Mouse (Mus musculus): ENCODE data around the gene Uba52. TPM values are rescaled to one million over a fixed set of nuclear protein-coding genes. Genes with fewer than 3 reads are reported as not detected.

Uba52 gene
- polyA plus RNA-seq, 1 experiment from 2014 or later = 940 TPM

DNA sequence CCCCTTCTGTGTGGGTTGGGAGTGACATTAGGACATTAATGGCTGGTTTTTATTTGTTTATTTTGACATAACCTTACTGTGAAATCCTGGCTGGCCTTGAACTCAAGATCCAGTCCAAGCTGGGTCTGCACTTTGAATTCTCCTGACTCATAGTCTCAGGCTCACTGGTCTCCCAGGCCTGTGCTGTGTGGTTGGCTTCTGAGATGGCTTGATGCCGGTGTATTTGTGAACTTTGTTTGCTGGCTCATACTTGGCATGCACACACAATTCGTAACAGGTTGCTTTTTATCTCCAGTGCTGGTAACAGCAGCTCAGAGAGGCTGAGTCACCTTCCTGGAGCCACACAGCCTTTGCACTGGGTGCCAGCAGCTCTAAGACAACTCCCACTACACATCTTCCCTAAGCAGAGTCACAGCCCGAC lies 19.1 kb upstream of the Uba52 start:
- peaks cover 24% of the 10 kb centered on the region for H3K4me1 ChIP-seq
- H3K27ac ChIP-seq = no peak overlapping the region
- H3K9ac ChIP-seq = no peak overlapping the region
- H3K36me3 ChIP-seq = peaks cover 55% of the 10 kb centered on the region
- no peak overlapping the region for H3K4me3 ChIP-seq
- no peak overlapping the region for H3K4me2 ChIP-seq
- no peaks in the 10 kb centered on the region for H3K9me3 ChIP-seq
- ATAC-seq (ENCODE audit: insufficient number of reproducible peaks, low FRiP score, low TSS enrichment, low read depth) = no peak
- no peaks in the 10 kb centered on the region for H3K27me3 ChIP-seq
- 93% methylated on average over 3 of the region's 3 CpGs for WGBS

DNA sequence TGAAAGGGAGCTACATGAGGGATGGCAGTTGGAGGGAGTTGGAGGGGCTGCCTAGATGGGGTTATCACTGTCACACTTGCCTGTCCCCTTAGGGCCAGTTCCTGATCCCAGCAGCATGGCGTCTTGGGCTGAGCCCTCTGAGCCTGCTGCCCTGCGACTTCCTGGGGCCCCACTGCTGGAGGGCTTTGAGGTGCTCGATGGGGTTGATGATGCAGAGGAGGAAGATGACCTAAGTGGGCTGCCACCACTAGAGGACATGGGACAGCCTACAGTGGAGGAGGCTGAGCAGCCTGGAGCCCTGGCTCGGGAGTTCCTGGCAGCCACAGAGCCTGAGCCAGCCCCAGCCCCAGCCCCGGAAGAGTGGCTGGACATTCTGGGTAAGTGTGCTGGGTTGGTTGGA lies 18.7 kb upstream of the Uba52 start:
- H3K4me2 ChIP-seq = 0 out of 2 replicates have a peak overlapping the region, but pooled peaks have one; percentile 1
- no peaks in the 10 kb centered on the region for H3K27me3 ChIP-seq
- H3K36me3 ChIP-seq = peaks cover 51% of the 10 kb centered on the region
- no peaks in the 10 kb centered on the region for H3K9me3 ChIP-seq
- no peak overlapping the region for H3K9ac ChIP-seq
- WGBS = 75% methylated on average over 5 of the region's 5 CpGs
- H3K4me1 ChIP-seq = peaks cover 24% of the 10 kb centered on the region
- H3K27ac ChIP-seq = no peak overlapping the region
- H3K4me3 ChIP-seq = no peak overlapping the region
- no peak for ATAC-seq (ENCODE audit: insufficient number of reproducible peaks, low FRiP score, low TSS enrichment, low read depth)

DNA sequence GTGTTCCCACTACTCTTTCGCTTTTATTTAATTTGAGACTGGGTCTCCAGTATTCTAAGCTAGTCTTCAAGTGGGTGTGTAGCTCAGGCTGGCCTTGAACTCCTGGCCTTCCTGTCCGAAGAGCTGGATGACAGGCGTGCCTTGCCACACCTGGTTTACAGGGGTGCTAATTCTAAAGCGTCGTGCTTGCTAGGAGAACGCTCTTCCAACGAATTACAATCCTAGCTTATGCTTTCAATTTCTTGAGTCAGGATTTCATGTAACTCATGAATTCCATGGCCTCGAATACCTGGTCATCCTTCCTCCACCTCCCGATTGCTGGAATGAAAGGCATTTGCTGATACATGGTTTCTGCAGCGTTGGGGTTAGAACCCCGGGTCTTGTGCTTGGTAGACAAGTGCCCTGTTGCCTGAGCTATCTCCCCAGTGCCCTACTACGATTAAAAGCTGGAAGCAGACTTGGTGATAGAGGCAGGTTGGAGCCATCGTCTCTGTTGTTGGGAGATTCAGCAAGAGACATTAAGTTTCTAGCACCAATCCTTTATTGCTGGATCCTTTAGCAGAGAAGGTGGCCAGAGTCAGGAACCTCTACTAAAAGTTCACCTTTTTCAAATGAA lies 17.7 kb upstream of the Uba52 start:
- ATAC-seq (ENCODE audit: insufficient number of reproducible peaks, low FRiP score, low TSS enrichment, low read depth) = no peak
- Histone ChIP-seq H3K4me1 (peaks cover 27% of the 10 kb centered on the region), H3K4me2 (peak overlapping the region; percentile 66), H3K36me3 (peaks cover 41% of the 10 kb centered on the region), H3K4me3 (peak overlapping the region; percentile 83), H3K9ac (peak overlapping the region; percentile 93), H3K9me3 (no peaks in the 10 kb centered on the region), H3K27me3 (no peaks in the 10 kb centered on the region), H3K27ac (peak overlapping the region; percentile 90)
- 26% methylated on average over 13 of the region's 13 CpGs for WGBS

DNA sequence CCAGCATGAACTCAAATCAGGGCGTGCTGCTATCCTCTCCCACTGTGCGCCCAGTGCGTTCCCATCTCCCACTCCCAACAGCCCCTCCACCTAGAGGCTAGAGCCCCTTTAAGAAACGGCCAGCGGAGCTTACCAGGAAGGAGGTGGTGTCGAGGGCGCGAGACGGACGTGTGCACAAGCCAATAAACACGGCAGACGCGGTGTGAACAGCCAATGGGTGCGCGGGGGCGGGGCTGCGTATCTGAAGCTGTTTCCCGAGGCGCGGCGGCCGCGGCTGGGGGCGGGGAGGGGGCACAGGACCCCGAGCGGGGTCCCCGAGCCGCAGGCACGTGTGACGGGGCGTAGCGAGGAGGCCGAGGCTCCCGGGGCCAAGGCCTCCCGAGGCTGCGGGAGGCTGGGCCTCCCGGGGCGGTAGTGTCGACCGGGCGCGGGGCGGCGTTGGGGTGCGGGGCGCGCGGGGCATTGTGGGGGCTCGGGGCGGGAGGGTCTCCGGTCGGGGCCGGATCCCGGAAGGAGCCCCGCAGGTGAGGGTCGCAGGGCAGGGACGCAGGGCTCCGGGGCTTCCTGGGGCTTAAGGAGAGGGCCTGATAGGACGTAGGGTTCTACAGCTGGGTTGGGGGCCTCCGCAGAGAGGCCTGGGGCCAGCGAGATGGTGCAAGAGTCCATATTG lies 17.0 kb upstream of the Uba52 start, which contains the start of the genes Fkbp8 and Kxd1:
Gene Fkbp8 (plus strand): TSS at position 213 of the 670 bp plus-strand sequence.
Gene Kxd1 (minus strand): TSS at position 445 of the 670 bp plus-strand sequence.
- peak within 1 kb of the TSS; percentile 83 for H3K4me3 ChIP-seq
- peak; percentile 88 for ATAC-seq (ENCODE audit: insufficient number of reproducible peaks, low FRiP score, low TSS enrichment, low read depth)
- peak within 1 kb of the TSS; percentile 93 for H3K9ac ChIP-seq
- H3K27me3 ChIP-seq = no peaks in the 10 kb centered on the region
- peaks cover 34% of the 10 kb centered on the region for H3K36me3 ChIP-seq
- peaks cover 29% of the 10 kb centered on the region for H3K4me1 ChIP-seq
- H3K4me2 ChIP-seq = peak within 1 kb of the TSS; percentile 66
- no peaks in the 10 kb centered on the region for H3K9me3 ChIP-seq
- peak within 1 kb of the TSS; percentile 90 for H3K27ac ChIP-seq
- WGBS = 1% methylated on average over 50 of the region's 61 CpGs

DNA sequence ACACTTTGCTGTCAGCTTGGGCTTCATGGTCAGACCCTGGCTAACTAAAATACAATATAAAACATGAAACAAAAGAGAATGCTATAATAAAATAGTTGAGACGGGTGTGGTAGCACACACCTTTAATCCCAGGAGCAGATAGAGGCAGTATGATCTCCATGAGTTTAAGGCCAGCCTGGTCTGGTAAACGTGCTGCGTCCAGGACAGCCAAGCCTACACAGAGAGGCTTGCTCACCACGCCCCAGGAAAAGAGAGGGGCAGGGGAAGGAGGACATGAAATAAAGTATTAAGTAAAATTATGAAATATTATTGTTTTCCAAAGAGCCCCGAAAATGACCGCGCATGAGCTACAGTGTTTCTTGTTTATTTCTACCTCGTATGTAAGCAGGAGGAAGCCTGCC lies 16.5 kb upstream of the Uba52 start:
- 1% methylated on average over 8 of the region's 8 CpGs for WGBS
- Histone ChIP-seq H3K4me2 (peak overlapping the region; percentile 66), H3K4me1 (peaks cover 34% of the 10 kb centered on the region), H3K9ac (peak overlapping the region; percentile 45), H3K36me3 (peaks cover 29% of the 10 kb centered on the region), H3K27ac (peak overlapping the region; percentile 90), H3K9me3 (no peaks in the 10 kb centered on the region), H3K27me3 (no peaks in the 10 kb centered on the region), H3K4me3 (peak overlapping the region; percentile 83)
- ATAC-seq (ENCODE audit: insufficient number of reproducible peaks, low FRiP score, low TSS enrichment, low read depth) = no peak

DNA sequence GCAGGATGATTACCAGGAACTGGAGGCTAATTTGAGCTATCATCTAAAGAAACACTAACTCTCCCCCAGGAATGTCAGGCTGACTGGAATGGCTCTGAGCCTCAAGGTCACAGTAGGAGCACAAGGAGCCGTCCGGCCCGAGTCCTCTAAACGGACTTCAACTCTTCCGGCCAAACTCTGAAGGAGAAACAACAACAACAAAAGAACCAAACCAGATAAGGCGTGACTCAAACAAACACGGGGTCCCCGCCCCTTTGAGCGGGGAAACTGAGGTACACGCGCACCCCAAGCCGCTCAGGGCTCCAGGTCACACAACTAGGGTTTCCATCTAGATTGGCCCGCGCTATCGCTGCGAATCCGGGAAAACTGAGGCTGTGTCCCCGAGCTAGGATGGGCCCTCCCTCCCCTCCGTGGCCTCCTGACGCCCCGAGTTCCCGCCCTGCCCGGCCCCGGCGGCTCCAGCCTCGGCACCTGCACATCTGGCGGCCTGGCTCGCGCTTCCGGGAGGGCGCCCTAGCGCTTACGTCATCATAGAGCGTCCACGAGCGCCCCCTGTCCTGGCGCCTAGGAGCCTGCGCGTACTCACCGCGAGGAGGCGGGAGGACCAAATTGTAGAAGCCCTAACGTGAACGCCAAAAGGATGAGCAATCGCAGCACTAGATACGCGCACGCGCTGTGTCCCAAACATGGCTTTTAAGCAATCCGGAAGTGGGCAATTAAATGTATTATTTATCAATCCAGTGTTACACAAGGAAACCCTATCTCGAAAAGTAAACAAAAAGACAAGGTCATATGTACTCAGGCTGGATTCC lies 12.2 kb upstream of the Uba52 start:
- peak; percentile 77 for ATAC-seq (ENCODE audit: insufficient number of reproducible peaks, low FRiP score, low TSS enrichment, low read depth)
- no peaks in the 10 kb centered on the region for H3K27me3 ChIP-seq
- WGBS = under 1% methylated on average over 51 of the region's 51 CpGs
- peak overlapping the region; percentile 64 for H3K4me3 ChIP-seq
- H3K27ac ChIP-seq = peak overlapping the region; percentile 85
- H3K36me3 ChIP-seq = peaks cover 19% of the 10 kb centered on the region
- H3K9ac ChIP-seq = peak overlapping the region; percentile 55
- peak overlapping the region; percentile 77 for H3K4me2 ChIP-seq
- no peaks in the 10 kb centered on the region for H3K9me3 ChIP-seq
- H3K4me1 ChIP-seq = peaks cover 23% of the 10 kb centered on the region

DNA sequence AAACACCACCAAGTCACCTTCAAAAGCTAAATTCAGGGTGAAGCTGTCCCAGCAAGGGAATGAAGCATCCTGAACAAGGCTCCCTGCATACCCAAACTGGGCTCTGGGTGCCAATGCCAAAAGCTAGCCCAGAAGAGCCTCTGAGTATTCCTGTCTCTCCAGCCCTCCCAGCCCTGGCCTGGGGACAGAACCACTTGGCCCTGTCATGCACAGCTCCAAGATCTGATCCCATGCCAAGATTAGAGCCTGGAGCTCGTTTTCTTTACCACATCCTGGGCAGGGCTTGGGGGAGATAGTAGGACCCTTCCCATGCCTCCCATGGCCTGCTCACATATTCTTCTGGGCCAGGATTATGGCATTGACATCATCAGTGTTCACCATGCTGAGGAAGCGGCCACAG lies 9.0 kb upstream of the Uba52 start:
- no peaks in the 10 kb centered on the region for H3K27me3 ChIP-seq
- H3K9me3 ChIP-seq = no peaks in the 10 kb centered on the region
- H3K4me3 ChIP-seq = no peak overlapping the region
- 58% methylated on average over 2 of the region's 2 CpGs for WGBS
- no peak overlapping the region for H3K27ac ChIP-seq
- H3K9ac ChIP-seq = no peak overlapping the region
- peaks cover 13% of the 10 kb centered on the region for H3K4me1 ChIP-seq
- peaks cover 36% of the 10 kb centered on the region for H3K36me3 ChIP-seq
- no peak overlapping the region for H3K4me2 ChIP-seq
- no peak for ATAC-seq (ENCODE audit: insufficient number of reproducible peaks, low FRiP score, low TSS enrichment, low read depth)

DNA sequence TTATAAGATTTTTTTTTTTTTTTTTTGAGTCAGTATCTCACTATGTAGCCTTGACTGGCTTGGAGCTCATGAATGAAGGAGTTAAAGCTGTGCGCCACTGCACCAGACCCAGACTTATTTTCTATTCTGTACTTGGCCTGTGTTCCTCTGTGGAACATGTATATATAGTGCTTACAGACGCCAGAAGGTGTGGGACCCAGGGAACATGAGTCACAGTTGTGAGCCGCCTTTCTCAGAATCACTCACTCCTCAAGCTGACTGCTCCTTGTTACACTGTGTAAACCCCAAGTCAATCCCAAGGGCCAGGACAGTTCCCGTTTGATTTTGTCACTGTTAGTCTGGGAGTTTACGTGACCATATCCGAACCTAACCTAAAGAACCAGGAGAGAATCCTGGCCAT lies 8.4 kb upstream of the Uba52 start:
- H3K4me3 ChIP-seq = no peak overlapping the region
- H3K36me3 ChIP-seq = peaks cover 41% of the 10 kb centered on the region
- 89% methylated on average over 6 of the region's 6 CpGs for WGBS
- H3K9me3 ChIP-seq = no peaks in the 10 kb centered on the region
- no peak overlapping the region for H3K9ac ChIP-seq
- H3K27ac ChIP-seq = no peak overlapping the region
- no peaks in the 10 kb centered on the region for H3K27me3 ChIP-seq
- H3K4me2 ChIP-seq = no peak overlapping the region
- no peak for ATAC-seq (ENCODE audit: insufficient number of reproducible peaks, low FRiP score, low TSS enrichment, low read depth)
- H3K4me1 ChIP-seq = peaks cover 13% of the 10 kb centered on the region

DNA sequence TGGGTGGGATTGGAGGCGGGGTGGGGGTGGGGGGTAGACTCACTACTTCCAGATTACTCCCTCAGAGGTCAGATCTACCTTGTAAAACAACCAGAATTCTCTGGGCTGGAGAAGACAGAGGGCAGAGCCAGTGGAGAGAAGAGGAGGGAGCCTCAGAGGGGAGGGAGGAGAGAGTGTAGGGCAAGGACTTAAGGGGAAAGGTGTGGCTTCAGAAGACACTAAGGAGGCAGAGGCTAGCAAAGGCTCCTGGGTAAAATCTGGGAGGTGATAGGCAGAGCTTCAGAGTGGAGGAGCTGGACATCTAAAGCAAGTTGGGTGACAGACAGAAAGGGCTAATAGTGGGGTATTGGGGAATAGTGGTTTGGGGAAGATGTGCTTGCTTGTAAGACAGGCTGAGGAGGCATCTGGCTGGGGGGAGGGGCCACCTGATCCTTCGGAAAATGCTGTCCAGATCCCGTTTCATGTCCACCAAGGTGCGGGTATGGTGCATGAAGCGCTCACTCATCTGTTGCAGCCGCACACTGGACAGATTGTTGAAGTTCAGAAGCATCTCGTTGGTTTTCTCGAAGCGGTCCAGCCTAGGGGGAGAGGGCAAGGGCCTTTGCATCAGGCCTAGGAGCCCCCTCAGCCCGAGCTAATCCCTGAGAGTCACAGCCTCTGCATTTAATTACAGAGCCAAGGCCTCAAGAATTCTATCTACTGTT lies 7.5 kb upstream of the Uba52 start:
- H3K36me3 ChIP-seq = peaks cover 48% of the 10 kb centered on the region
- no peak overlapping the region for H3K27ac ChIP-seq

DNA sequence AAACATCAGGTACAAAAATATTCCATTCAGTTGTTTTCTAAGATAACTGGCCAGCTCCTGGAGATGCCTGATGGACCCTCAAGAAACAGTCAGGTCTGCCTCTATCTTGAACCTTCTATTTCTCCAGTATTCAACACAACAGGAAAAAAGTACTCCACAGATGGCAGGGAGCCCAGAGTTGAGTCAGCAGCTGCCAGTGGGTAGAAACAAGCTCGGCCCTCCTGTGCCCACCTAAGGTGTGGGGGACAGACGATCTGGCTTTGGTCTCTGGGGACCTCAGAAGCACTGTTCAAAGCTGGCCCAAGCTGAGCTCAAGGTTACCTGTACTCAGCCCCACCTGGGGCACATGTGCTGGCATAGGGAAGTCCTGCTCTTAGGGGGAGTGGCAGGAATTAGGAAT lies 2.8 kb upstream of the Uba52 start:
- Histone ChIP-seq H3K4me3 (no peak overlapping the region), H3K27me3 (no peaks in the 10 kb centered on the region), H3K36me3 (peaks cover 45% of the 10 kb centered on the region), H3K4me2 (no peak overlapping the region), H3K9me3 (no peaks in the 10 kb centered on the region), H3K27ac (no peak overlapping the region; the same call in 1 of the 2 replicates), H3K4me1 (peaks cover 29% of the 10 kb centered on the region), H3K9ac (no peak overlapping the region)
- no peak for ATAC-seq (ENCODE audit: insufficient number of reproducible peaks, low FRiP score, low TSS enrichment, low read depth)
- whole genome bisulfite sequencing = 44% methylated on average over 2 of the region's 2 CpGs

More for the DNA sequence above, 7.5 kb upstream of the Uba52 start:
- no peak overlapping the region for H3K9ac ChIP-seq
- no peak for ATAC-seq (ENCODE audit: insufficient number of reproducible peaks, low FRiP score, low TSS enrichment, low read depth)
- peaks cover 16% of the 10 kb centered on the region for H3K4me1 ChIP-seq
- no peak overlapping the region for H3K4me2 ChIP-seq
- WGBS = 67% methylated on average over 10 of the region's 10 CpGs
- no peaks in the 10 kb centered on the region for H3K9me3 ChIP-seq
- no peaks in the 10 kb centered on the region for H3K27me3 ChIP-seq
- no peak overlapping the region for H3K4me3 ChIP-seq

DNA sequence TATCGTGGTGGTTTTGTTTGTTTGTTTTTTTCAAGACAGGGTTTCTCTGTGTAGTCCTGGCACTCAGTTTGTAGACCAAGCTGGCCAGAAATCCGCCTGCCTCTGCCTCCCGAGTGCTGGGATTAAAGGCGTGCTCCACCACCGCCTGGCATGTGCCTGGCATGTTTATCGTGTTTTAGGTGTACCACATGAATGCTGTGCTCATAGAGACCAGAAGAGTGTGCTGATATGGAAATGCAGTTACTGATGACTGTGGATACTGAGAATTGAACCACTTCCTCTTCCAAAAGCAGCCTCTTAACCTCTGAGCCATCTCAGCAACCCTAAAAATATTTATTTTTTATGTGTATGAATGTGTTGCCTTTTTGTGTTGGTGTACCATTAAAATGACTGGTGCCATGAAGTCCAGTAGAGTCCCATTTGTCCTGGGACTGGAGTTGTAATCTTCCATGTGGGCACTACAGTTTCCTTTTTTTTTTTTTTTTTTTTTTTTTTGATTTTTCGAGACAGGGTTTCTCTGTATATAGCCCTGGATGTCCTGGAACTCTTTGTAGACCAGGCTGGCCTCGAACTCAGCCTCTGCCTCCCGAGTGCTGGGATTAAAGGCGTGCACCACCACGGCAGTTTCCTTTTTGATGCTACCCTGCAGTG lies 1.8 kb upstream of the Uba52 start:
- H3K27ac ChIP-seq = no peak overlapping the region
- H3K27me3 ChIP-seq = no peaks in the 10 kb centered on the region
- WGBS = 91% methylated on average over 11 of the region's 11 CpGs
- H3K9ac ChIP-seq = no peak overlapping the region
- ATAC-seq (ENCODE audit: insufficient number of reproducible peaks, low FRiP score, low TSS enrichment, low read depth) = no peak
- H3K4me3 ChIP-seq = no peak overlapping the region
- H3K4me2 ChIP-seq = no peak overlapping the region
- H3K9me3 ChIP-seq = no peaks in the 10 kb centered on the region
- peaks cover 44% of the 10 kb centered on the region for H3K36me3 ChIP-seq
- peaks cover 30% of the 10 kb centered on the region for H3K4me1 ChIP-seq
